Mouse (Mus musculus) brain, embryonic 18.5 days (tissue): ENCODE measurements around the gene Gm17409.

Experiments
- DNase-seq: peaks from one replicate; pipeline ENCODE4 v3.0.0-alpha.2; 2012; ENCODE audit warnings: low read depth, low spot score

The Gm17409 gene

GRCm38 (mm10) chr2:58469816-58470215 is at the start of gene Gm17409:
Gene Gm17409, plus strand, starts transcription at chr2:58470116.
- no peak for DNase-seq

DNA sequence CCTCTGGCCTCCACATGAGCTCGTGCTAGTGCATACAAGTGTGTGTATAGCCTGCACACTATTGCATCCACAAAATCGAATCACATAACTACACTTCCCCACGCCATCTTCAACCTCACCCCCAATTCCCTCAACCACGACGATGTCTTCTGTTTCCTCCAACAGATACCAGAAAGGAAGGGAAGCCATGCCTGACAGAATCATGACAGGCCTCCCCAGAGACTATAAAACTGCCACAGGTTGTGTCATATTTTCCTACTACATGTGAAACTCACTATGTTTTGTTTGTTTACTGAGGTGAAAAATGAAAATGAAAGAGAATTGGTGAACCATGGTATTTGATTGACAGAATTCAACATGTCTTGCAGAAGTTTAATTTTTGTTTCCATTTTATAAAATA is 46.6 kb upstream of the Gm17409 start:
- DNase-seq: no peak

- DNase-seq: no peak
These were observed 44.4 kb upstream of the Gm17409 start for GRCm38 (mm10) chr2:58425436-58426004.

DNA sequence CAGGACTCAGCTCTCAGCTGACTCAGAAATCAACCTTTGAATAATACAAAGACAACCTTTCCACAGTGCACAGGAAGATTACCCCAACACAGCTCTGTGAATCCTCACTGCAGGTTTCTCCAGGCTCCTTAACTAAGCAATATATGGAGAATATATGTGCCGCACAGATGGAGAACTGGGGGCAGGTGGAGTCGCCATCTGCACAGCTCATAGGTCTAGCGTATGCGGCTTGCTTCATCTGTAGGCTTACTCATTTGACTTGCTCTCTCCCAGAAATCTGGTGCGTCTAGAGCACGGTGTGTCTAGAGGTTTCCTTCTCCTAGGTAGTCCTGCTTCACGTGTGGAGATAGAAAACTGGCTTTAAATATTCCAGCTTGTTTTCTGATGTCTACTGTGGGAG is 37.7 kb upstream of the Gm17409 start:
- peak; percentile 12 for DNase-seq

GRCm38 (mm10) chr2:58433317-58433716 is 36.6 kb upstream of the Gm17409 start:
- DNase-seq: no peak

GRCm38 (mm10) chr2:58434438-58434837 is 35.5 kb upstream of the Gm17409 start:
- no peak for DNase-seq

DNA sequence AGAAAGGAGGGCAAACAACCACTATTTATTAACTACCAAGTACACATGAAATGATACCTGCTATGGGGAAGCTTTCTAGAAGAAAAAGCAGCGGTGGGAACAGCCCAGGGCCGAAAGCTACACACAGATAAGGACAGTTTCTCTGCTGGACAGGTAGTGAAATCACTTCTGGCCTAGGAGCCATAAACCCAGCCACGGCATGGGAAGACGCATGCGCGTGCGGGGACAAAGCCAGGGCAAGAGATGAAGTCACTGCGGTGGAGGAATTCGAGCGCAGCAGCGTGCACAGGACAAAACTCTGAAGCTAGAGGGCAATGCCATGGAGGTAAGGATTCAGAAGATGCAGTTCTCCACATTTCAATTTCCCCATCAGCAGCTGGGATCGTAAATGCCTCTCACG is 34.4 kb upstream of the Gm17409 start:
- no peak for DNase-seq

DNA sequence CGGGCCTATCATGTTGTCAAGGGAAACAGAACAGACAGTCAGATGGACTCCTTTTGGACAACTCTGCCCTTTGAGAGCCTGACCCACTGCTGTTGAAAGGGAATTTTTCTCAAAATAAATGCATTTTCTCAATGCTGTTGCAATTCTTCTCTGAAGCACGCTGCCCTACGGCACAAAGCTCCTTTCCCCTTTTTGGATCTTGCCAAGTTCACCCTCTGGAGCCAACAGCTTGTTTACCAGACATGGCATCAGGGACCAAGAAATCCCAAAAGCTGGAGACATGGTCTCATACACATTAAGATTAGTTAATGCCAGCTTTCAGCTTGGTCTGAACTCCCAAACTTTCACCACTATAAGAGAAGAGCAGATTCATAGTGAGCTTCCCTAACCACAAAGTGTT is 33.0 kb upstream of the Gm17409 start:
- DNase-seq: no peak

- no peak for DNase-seq
These were observed 26.8 kb upstream of the Gm17409 start for GRCm38 (mm10) chr2:58443163-58443562.

DNA sequence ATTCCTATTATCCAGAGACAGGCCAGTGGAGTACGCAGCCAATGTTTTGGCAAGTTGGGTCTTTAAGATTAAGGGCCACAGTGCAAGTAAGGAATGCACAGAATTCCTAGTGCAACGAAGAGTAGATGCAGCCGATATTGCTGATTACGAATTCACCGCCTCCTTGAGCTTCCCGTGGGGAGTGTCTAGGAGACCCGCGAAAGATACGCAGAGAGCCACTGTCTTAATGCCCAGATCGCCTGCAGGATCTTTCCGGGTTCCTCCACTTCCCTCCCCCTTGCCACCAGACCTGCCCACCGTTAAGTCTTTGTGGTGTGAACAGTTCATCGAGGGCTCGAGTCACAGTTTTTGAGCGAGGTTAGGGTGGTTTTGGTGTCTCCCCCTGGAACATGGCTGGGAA is 22.9 kb upstream of the Gm17409 start:
- no peak for DNase-seq

DNA sequence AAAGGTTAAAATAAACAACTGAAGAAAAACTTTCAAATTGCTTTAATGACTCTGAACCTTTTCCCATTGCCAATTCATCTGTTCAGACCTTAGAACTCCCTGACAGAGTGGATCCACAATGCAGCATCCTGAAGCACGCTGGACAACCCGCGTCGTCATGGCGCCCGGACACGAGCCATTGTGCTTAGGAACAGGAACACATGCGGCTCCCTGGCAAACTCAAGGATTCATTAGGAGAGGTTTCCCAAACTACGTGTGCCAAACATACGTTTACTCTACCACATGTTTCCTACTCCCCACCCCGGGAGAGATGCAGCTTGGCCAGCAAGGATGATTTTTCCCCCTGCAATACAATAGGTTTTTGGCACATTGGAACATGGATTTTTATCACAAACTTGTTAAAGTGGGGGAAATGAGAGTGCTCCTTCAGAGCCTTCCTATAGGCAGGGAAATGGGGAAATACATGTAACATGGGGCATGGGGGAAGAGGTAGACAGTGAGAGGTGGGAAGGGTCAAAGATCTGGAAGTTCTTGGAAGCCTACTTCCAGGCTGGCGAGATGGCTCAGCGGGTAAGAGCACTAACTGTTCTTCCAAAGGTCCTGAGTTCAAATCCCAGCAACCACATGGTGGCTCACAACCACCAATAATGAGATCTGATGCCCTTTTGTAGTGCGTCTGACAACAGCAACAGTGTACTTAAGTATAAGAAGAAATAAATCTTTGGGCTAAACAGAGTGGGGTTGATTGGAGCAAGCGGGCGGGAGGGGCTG is 15.6 kb upstream of the Gm17409 start:
- DNase-seq: no peak

- no peak for DNase-seq
These were observed 13.0 kb upstream of the Gm17409 start for GRCm38 (mm10) chr2:58456843-58457487.

DNA sequence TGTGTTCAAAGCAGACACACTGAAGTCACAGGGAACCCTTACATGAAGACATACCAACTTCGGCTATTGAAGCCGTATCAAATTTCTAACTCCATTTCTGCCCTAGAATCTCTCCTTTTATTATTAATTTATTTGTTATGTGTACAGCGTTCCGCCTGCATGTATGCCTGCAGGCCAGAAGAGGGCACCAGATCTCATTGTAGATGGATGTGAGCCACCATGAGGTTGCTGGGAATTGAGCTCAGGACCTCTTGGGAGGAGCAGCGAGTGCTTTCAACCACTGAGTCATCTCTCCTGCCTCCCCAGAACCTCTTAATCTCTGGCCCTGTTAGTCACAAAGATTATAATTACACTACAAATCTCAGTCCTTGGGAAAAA is 12.4 kb upstream of the Gm17409 start:
- DNase-seq: no peak

- DNase-seq: no peak
These were observed 11.0 kb upstream of the Gm17409 start for GRCm38 (mm10) chr2:58458820-58459371.

DNA sequence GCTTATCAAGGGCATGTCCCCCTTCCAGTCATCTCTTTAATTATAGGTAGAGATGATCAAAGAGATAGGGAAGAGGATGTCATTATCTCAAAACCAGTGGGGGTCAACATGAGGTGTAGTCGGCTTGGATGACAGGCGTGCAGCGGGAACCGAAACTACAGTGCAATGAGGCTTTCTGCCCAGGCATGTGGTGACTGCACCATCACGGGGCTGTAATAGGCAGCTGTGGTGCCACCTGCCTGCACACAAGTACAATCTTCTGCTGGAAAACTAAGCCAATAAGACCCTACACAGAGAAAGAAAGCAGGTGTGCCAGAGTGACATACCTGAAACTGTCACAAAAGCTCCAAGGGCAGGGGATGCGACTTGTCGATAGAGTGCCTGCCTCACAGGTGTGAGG is 374 bp downstream of the Gm17409 start:
- DNase-seq: no peak

DNA sequence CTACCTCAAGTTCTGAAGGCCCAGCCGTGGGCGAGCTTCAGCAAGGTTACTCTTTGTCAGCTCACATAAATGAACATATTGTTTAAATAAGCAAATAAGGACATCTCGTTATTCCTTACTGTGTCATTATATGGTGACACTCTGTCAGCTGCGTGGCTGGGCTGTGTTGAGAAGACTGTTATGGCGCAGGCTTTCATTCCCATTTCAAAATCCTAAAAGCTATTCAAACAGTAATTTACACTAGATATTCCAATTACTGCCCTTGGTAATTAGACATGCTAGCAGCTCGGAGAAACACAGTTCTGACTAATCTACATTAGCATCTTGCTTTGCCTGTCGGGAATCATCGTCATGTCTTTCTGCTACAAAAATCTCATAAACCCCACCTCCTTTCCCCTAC is 5.7 kb downstream of the Gm17409 start:
- DNase-seq: no peak

GRCm38 (mm10) chr2:58476956-58477715 is 7.2 kb downstream of the Gm17409 start:
- peak; percentile 34 for DNase-seq

DNA sequence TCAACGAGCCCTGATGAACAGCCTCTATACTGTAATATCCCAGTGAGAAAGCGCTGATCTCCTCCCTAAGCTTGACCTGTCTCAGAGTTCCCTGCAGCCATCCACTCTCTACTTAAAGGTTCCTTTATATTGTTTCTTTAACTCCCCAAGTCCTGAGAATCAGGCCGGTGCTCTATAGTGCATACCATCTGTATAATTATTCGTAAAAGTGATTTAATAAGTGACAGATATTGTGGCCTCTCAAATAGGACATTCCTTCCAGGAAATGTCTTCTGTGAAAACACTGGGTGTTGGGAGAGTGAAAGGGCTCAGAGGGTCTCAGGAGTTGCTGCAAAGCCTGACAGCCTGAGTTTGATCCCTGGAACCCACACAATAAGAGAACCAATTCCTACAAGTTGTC is 8.2 kb downstream of the Gm17409 start:
- DNase-seq: no peak

DNA sequence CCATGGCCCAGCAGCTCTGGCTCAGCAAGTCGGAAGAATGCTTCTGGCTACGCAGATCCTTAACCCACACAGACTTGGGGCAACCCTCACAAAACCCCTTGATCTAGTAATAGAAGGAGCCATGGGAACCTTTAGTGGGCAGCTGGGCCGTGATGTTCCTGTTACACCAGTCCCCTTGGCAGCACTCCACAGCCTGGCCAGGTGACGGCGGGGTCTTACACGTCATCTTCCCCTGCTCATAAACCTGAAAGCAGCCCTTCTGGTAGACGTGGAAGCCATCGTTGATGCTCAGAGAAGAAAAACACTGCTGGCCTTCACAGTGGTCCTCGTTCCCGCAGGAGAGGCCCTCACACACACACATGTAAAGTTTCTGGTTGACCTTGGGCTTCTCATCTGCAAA is 9.6 kb downstream of the Gm17409 start:
- no peak for DNase-seq

- no peak for DNase-seq
These were observed 10.8 kb downstream of the Gm17409 start for GRCm38 (mm10) chr2:58480764-58481163.

- DNase-seq: no peak
These were observed 11.7 kb downstream of the Gm17409 start for GRCm38 (mm10) chr2:58481450-58482100.
